Mouse (Mus musculus) heart, embryonic 10.5 days (tissue): ENCODE data around the gene Gm14214. TPM values are rescaled to one million over a fixed set of nuclear protein-coding genes. Genes with fewer than 3 reads are reported as not detected.

Experiments used
- DNase-seq: peaks from one replicate; pipeline ENCODE4 v3.0.0-alpha.2; 2017; ENCODE audit warnings: low spot score
- H3K27ac ChIP-seq: fragments of 300-500 bp; sonication (generic); 2 replicates; pipeline ENCODE4 v1.5.1; 2016; ENCODE audit warnings: mild to moderate bottlenecking
- H3K27me3 ChIP-seq: fragments of 300-500 bp; sonication (generic); 2 replicates; pipeline ENCODE4 v1.6.1; 2016; ENCODE audit warnings: mild to moderate bottlenecking; ENCODE audit not compliant: poor library complexity, insufficient read depth, severe bottlenecking
- H3K36me3 ChIP-seq: fragments of 300-500 bp; sonication (generic); 2 replicates; pipeline ENCODE4 v1.6.1; 2016; ENCODE audit warnings: mild to moderate bottlenecking, moderate library complexity
- H3K4me1 ChIP-seq: fragments of 300-500 bp; sonication (generic); 2 replicates; pipeline ENCODE4 v1.6.1; 2016; ENCODE audit warnings: mild to moderate bottlenecking
- H3K4me3 ChIP-seq: fragments of 300-500 bp; sonication (generic); 2 replicates; pipeline ENCODE4 v1.5.1; 2016; ENCODE audit warnings: mild to moderate bottlenecking, moderate library complexity
- H3K9me3 ChIP-seq: fragments of 300-500 bp; sonication (generic); 2 replicates; pipeline ENCODE4 v1.6.1; 2016; ENCODE audit warnings: mild to moderate bottlenecking, moderate library complexity
- WGBS: fragments of 180-500 bp; shearing (Covaris S2); methylation state at CpG from one replicate; pipeline ENCODE4 v1.1.7; 2016; 5-methylcytosine and 5-hydroxymethylcytosine counted together
- polyA plus RNA-seq: library from polyadenylated mRNA; unstranded; fragments of >200 nt; fragmentation: Nextera tagmentation; extraction: Ambion mirVana; gene quantifications from 2 replicates; pipeline ENCODE4 v1.2.1, GENCODE M21; 2016

Gm14214 gene
- polyA plus RNA-seq, 1 experiment from 2014 or later: not detected

GRCm38 (mm10) chr2:154735986-154736385 is 33.8 kb downstream of the Gm14214 start:
- no peak overlapping the region for H3K27ac ChIP-seq
- H3K4me1 ChIP-seq: peaks cover 3% of the 10 kb centered on the region; the same call in 1 of the 2 replicates
- H3K9me3 ChIP-seq: no peaks in the 10 kb centered on the region
- H3K36me3 ChIP-seq: no peaks in the 10 kb centered on the region
- no peaks in the 10 kb centered on the region for H3K27me3 ChIP-seq
- no peak overlapping the region for H3K4me3 ChIP-seq
- no peak for DNase-seq
- WGBS: 75% methylated on average over 7 of the region's 7 CpGs

- Histone ChIP-seq H3K4me3 (no peak overlapping the region), H3K27me3 (no peaks in the 10 kb centered on the region), H3K9me3 (no peaks in the 10 kb centered on the region), H3K27ac (no peak overlapping the region), H3K36me3 (no peaks in the 10 kb centered on the region), H3K4me1 (peaks cover 3% of the 10 kb centered on the region; the same call in 1 of the 2 replicates)
- no peak for DNase-seq
- 74% methylated on average over 7 of the region's 7 CpGs for WGBS
Observed at GRCm38 (mm10) chr2:154735416-154735815, 34.4 kb downstream of the Gm14214 start.

GRCm38 (mm10) chr2:154734977-154735376 is 34.9 kb downstream of the Gm14214 start:
- no peaks in the 10 kb centered on the region for H3K9me3 ChIP-seq

GRCm38 (mm10) chr2:154732503-154733141 is 37.2 kb downstream of the Gm14214 start:
- H3K4me1 ChIP-seq: peaks cover 11% of the 10 kb centered on the region; the same call in 1 of the 2 replicates
- WGBS: 70% methylated on average over 9 of the region's 9 CpGs
- H3K9me3 ChIP-seq: no peaks in the 10 kb centered on the region
- DNase-seq: no peak
- H3K27ac ChIP-seq: no peak overlapping the region
- H3K36me3 ChIP-seq: no peaks in the 10 kb centered on the region
- no peak overlapping the region for H3K4me3 ChIP-seq
- H3K27me3 ChIP-seq: no peaks in the 10 kb centered on the region

More at GRCm38 (mm10) chr2:154734977-154735376, 34.9 kb downstream of the Gm14214 start:
- no peaks in the 10 kb centered on the region for H3K36me3 ChIP-seq
- no peaks in the 10 kb centered on the region for H3K27me3 ChIP-seq
- H3K4me1 ChIP-seq: peaks cover 3% of the 10 kb centered on the region; the same call in 1 of the 2 replicates
- no peak overlapping the region for H3K27ac ChIP-seq
- no peak overlapping the region for H3K4me3 ChIP-seq
- no peak for DNase-seq
- 64% methylated on average over 9 of the region's 9 CpGs for WGBS

- Histone ChIP-seq H3K9me3 (no peaks in the 10 kb centered on the region), H3K4me3 (no peak overlapping the region), H3K27me3 (no peaks in the 10 kb centered on the region), H3K4me1 (peaks cover 11% of the 10 kb centered on the region; the same call in 1 of the 2 replicates), H3K27ac (no peak overlapping the region), H3K36me3 (no peaks in the 10 kb centered on the region)
- WGBS: 60% methylated on average over 2 of the region's 2 CpGs
- no peak for DNase-seq
Observed at GRCm38 (mm10) chr2:154731916-154732315, 37.9 kb downstream of the Gm14214 start.

- no peak overlapping the region for H3K4me3 ChIP-seq
- no peaks in the 10 kb centered on the region for H3K36me3 ChIP-seq
- H3K4me1 ChIP-seq: peaks cover 11% of the 10 kb centered on the region; the same call in 1 of the 2 replicates
- H3K9me3 ChIP-seq: no peaks in the 10 kb centered on the region
- 77% methylated on average over 3 of the region's 3 CpGs for WGBS
- DNase-seq: no peak
- H3K27ac ChIP-seq: no peak overlapping the region
- no peaks in the 10 kb centered on the region for H3K27me3 ChIP-seq
Observed at GRCm38 (mm10) chr2:154730841-154731240, 39.0 kb downstream of the Gm14214 start.

- Histone ChIP-seq H3K27me3 (no peaks in the 10 kb centered on the region), H3K36me3 (no peaks in the 10 kb centered on the region), H3K9me3 (no peaks in the 10 kb centered on the region), H3K4me3 (no peak overlapping the region), H3K4me1 (peaks cover 11% of the 10 kb centered on the region; the same call in 1 of the 2 replicates), H3K27ac (no peak overlapping the region)
- 38% methylated on average over 3 of the region's 3 CpGs for WGBS
- no peak for DNase-seq
Observed at GRCm38 (mm10) chr2:154729737-154730136, 40.1 kb downstream of the Gm14214 start.

GRCm38 (mm10) chr2:154723473-154723872 is 46.4 kb downstream of the Gm14214 start:
- Histone ChIP-seq H3K36me3 (no peaks in the 10 kb centered on the region), H3K27me3 (no peaks in the 10 kb centered on the region), H3K4me3 (no peak overlapping the region), H3K27ac (no peak overlapping the region), H3K9me3 (no peaks in the 10 kb centered on the region), H3K4me1 (no peaks in the 10 kb centered on the region)
- DNase-seq: no peak
- WGBS: 81% methylated on average over 4 of the region's 4 CpGs

- DNase-seq: no peak
- no peaks in the 10 kb centered on the region for H3K4me1 ChIP-seq
- no peak overlapping the region for H3K27ac ChIP-seq
- H3K27me3 ChIP-seq: no peaks in the 10 kb centered on the region
- no peaks in the 10 kb centered on the region for H3K36me3 ChIP-seq
- H3K4me3 ChIP-seq: no peak overlapping the region
- 85% methylated on average over 2 of the region's 2 CpGs for WGBS
- H3K9me3 ChIP-seq: no peaks in the 10 kb centered on the region
Observed at GRCm38 (mm10) chr2:154720315-154720714, 49.5 kb downstream of the Gm14214 start.

Other genes starting within 250 kb of the Gm14214 start
- 1.2 and 1.5 TPM in 2 replicates for gene 1700003F12Rik, start 222.9 kb downstream of the Gm14214 start, polyA plus RNA-seq
- gene Actl10, start 218.3 kb downstream of the Gm14214 start, polyA plus RNA-seq: 0.31 and 0.43 TPM in 2 replicates
- gene Necab3, start 211.1 kb downstream of the Gm14214 start, polyA plus RNA-seq: 0.94 and 1.6 TPM in 2 replicates
- 18.0 and 18.6 TPM in 2 replicates for gene E2f1, start 200.1 kb downstream of the Gm14214 start, polyA plus RNA-seq
- gene Pxmp4, start 166.3 kb downstream of the Gm14214 start, polyA plus RNA-seq: 19.9 and 21.5 TPM in 2 replicates
- gene Zfp341, start 156.7 kb downstream of the Gm14214 start, polyA plus RNA-seq: 0.87 and 0.95 TPM in 2 replicates
- gene 4930519P11Rik, start 156.6 kb downstream of the Gm14214 start, polyA plus RNA-seq: 0.32 and 0.69 TPM in 2 replicates
- 13.5 and 17.4 TPM in 2 replicates for gene Chmp4b, start 118.3 kb downstream of the Gm14214 start, polyA plus RNA-seq
- gene Raly, start 21.1 kb upstream of the Gm14214 start, polyA plus RNA-seq: 36.3 and 48.9 TPM in 2 replicates
- gene a, start 21.4 kb upstream of the Gm14214 start, polyA plus RNA-seq: 0.78 and 2.5 TPM in 2 replicates
- 81.0 and 84.0 TPM in 2 replicates for gene Eif2s2, start 122.9 kb upstream of the Gm14214 start, polyA plus RNA-seq
- gene Gm14226, start 248.2 kb upstream of the Gm14214 start, polyA plus RNA-seq: 2.7 and 12.6 TPM in 2 replicates